ENCODE assay signal across 9 mouse cellular contexts in genomic region chr16:73098760-73099159, GRCm38 (mm10).
DNase-seq lines count a peak whose midpoint lies in the region; ATAC-seq and TF ChIP-seq lines count a peak whose summit lies in the region.
"Had no signal": no experiment of that assay in that cellular context is flagged by ENCODE, and none has a peak within 500 bp of the region (broad histone marks: within the 10 kb centered on the region; RNA-seq: fewer than 3 reads in every experiment).

No protein-coding gene starts in this region.

- H3K4me3 ChIP-seq in liver, adult 2 months (ENCODE audit: insufficient read depth, low read depth, low read length) = no peak overlapping the region
- no peak overlapping the region for H3K4me3 ChIP-seq in liver, embryonic 11.5 days (ENCODE audit: low read depth, low read length)
- no peak overlapping the region for H3K4me3 ChIP-seq in limb, embryonic 14.5 days (replicated peaks; ENCODE audit: low read length)
- H3K4me3 ChIP-seq: embryonic facial prominence, embryonic 13.5 days had no signal

- H3K4me2 ChIP-seq in liver, embryonic 11.5 days = no peak overlapping the region
- no peak overlapping the region for H3K4me2 ChIP-seq in limb, embryonic 14.5 days (replicated peaks; ENCODE audit: low read depth, low read length, severe bottlenecking)
- H3K4me2 ChIP-seq: embryonic facial prominence, embryonic 13.5 days had no signal

- WGBS in liver, adult 2 months = 27% methylated on average over 4 of the region's 4 CpGs
- WGBS in liver, embryonic 11.5 days = 28% methylated on average over 4 of the region's 4 CpGs
- WGBS in limb, embryonic 14.5 days = 25% methylated on average over 4 of the region's 4 CpGs

- no peak for ATAC-seq in liver, embryonic 11.5 days (replicated peaks; ENCODE audit: low FRiP score)
- no peak for ATAC-seq in limb, embryonic 14.5 days (ENCODE audit: low FRiP score, low read depth)

- no peak for TF ChIP-seq CTCF in liver, adult 2 months (IDR thresholded peaks at IDR 0.05; ENCODE audit: low read depth, low read length)

- no peaks in the 10 kb centered on the region for H3K36me3 ChIP-seq in liver, adult 2 months (ENCODE audit: control insufficient read depth, insufficient read depth, low read length)
- no peaks in the 10 kb centered on the region for H3K36me3 ChIP-seq in liver, embryonic 11.5 days (ENCODE audit: control insufficient read depth, insufficient read depth, low read length)
- no peaks in the 10 kb centered on the region for H3K36me3 ChIP-seq in limb, embryonic 14.5 days (ENCODE audit: control insufficient read depth, insufficient read depth, low read length)
- H3K36me3 ChIP-seq: embryonic facial prominence, embryonic 13.5 days had no signal

- no peaks in the 10 kb centered on the region for H3K4me1 ChIP-seq in liver, adult 2 months (ENCODE audit: control insufficient read depth, insufficient read depth, low read length)
- H3K4me1 ChIP-seq in liver, embryonic 11.5 days (replicated peaks; ENCODE audit: control insufficient read depth, insufficient read depth, low read length) = no peaks in the 10 kb centered on the region
- H3K4me1 ChIP-seq in limb, embryonic 14.5 days (ENCODE audit: control insufficient read depth, insufficient read depth, low read length) = peaks cover 16% of the 10 kb centered on the region

- H3K9ac ChIP-seq in liver, adult 2 months (ENCODE audit: low read depth, low read length) = no peak overlapping the region
- no peak overlapping the region for H3K9ac ChIP-seq in liver, embryonic 11.5 days (ENCODE audit: low read depth, low read length)
- H3K9ac ChIP-seq in limb, embryonic 14.5 days (ENCODE audit: low read depth, low read length, severe bottlenecking) = no peak overlapping the region
- H3K9ac ChIP-seq: embryonic facial prominence, embryonic 13.5 days had no signal

- H3K27me3 ChIP-seq in liver, adult 2 months (ENCODE audit: control insufficient read depth, insufficient read depth, low read length) = no peaks in the 10 kb centered on the region
- H3K27me3 ChIP-seq in liver, embryonic 11.5 days (replicated peaks; ENCODE audit: control insufficient read depth, insufficient read depth, low read length) = no peaks in the 10 kb centered on the region
- H3K27me3 ChIP-seq in limb, embryonic 14.5 days (ENCODE audit: control insufficient read depth, insufficient read depth, low read length) = no peaks in the 10 kb centered on the region
- H3K27me3 ChIP-seq: embryonic facial prominence, embryonic 13.5 days had no signal

- no peak overlapping the region for H3K27ac ChIP-seq in liver, adult 2 months (replicated peaks; ENCODE audit: insufficient read depth, low read depth, low read length)
- no peak overlapping the region for H3K27ac ChIP-seq in liver, embryonic 11.5 days (ENCODE audit: low read depth, low read length)
- H3K27ac ChIP-seq in limb, embryonic 14.5 days (replicated peaks; ENCODE audit: low read depth, low read length) = no peak overlapping the region
- H3K27ac ChIP-seq: embryonic facial prominence, embryonic 13.5 days had no signal

- DNase-seq in adrenal gland, postnatal 10 days = peak; percentile 18
- no peak for DNase-seq in adrenal gland, postnatal 25 days
- peak; percentile 4 for DNase-seq in liver, adult 2 months (ENCODE audit: extremely low read depth, low read depth, low spot score)
- no peak for DNase-seq in liver, embryonic 11.5 days (ENCODE audit: low spot score)
- peak; percentile 65 for DNase-seq in embryo, embryonic 10 days (ENCODE audit: low spot score)
- DNase-seq in limb, embryonic 14.5 days (ENCODE audit: low spot score) = peak; percentile 66
- DNase-seq in thymus, postnatal 0 days (ENCODE audit: low spot score) = no peak
- DNase-seq in frontal cortex, postnatal 14 days (ENCODE audit: low spot score in 2 of 2) = no peak

- H3K79me2 ChIP-seq in liver, adult 2 months (ENCODE audit: control insufficient read depth, insufficient read depth, low read length) = no peaks in the 10 kb centered on the region

- no peaks in the 10 kb centered on the region for H3K9me3 ChIP-seq in liver, embryonic 11.5 days (ENCODE audit: control insufficient read depth, low read length)
- H3K9me3 ChIP-seq in limb, embryonic 14.5 days (ENCODE audit: control insufficient read depth, low read length) = no peaks in the 10 kb centered on the region
- H3K9me3 ChIP-seq: embryonic facial prominence, embryonic 13.5 days had no signal

- no peak for TF ChIP-seq POLR2A in liver, adult 2 months (IDR thresholded peaks at IDR 0.05; ENCODE audit: extremely low read depth, insufficient read depth, low read length)
- no peak for TF ChIP-seq POLR2A in limb, embryonic 14.5 days (IDR thresholded peaks at IDR 0.05; ENCODE audit: borderline replicate concordance, extremely low read depth, insufficient read depth, insufficient read length)

Comparison
In these comparisons a context has a peak if more than half of its experiments do, and no peak if none do; other contexts are left out.
1. DNase-seq: peak in adrenal gland, postnatal 10 days (single experiment), liver, adult 2 months (single experiment), embryo, embryonic 10 days (single experiment) and limb, embryonic 14.5 days (single experiment); none in adrenal gland, postnatal 25 days (single experiment), liver, embryonic 11.5 days (single experiment), thymus, postnatal 0 days (single experiment) and frontal cortex, postnatal 14 days (0 of 2).